Mouse (Mus musculus) testis, adult 2 months (tissue): ENCODE measurements around the gene Armc5.

Source experiments
- CTCF ChIP-seq: fragments of 200-500 bp; IDR thresholded peaks from 2 replicates; pipeline ENCODE4 v1.5.1; 2012; ENCODE audit warnings: low read depth, mild to moderate bottlenecking, inconsistent platforms, low read length, moderate library complexity; ENCODE audit not compliant: control insufficient read depth, insufficient read depth, insufficient replicate concordance
- POLR2A ChIP-seq: fragments of 200-500 bp; IDR thresholded peaks from 2 replicates; pipeline ENCODE4 v1.6.1; 2012; ENCODE audit warnings: low read depth, mild to moderate bottlenecking, inconsistent platforms, low read length, moderate library complexity; ENCODE audit not compliant: control insufficient read depth

DNA sequence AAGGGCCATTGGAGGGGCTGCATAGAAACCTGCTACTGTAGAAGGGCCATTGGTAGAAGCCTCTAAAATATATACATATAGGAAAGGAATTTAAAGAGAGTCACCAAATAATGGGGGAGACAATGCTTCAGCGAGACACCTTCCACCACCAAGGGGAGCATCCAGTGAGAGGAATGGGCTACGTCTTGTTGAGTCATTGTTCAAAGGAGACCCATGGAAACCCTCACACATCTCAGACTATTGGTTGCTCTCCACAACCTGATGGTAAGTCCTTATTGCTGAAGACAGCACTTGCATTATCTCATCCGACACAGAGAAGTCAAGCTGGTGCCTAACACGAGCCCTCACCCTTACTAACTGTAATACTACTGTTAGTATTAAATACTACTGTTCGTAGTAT is 18.6 kb downstream of the Armc5 start:
- no peak for TF ChIP-seq CTCF
- TF ChIP-seq POLR2A: no peak
